Mouse (Mus musculus): ENCODE data around the gene Naalad2.
"Not testable (repeated sequence)": the region's sequence is repeated elsewhere in the genome, so short reads cannot be mapped to it uniquely, and the experiment has no call there.

Naalad2 gene

DNA sequence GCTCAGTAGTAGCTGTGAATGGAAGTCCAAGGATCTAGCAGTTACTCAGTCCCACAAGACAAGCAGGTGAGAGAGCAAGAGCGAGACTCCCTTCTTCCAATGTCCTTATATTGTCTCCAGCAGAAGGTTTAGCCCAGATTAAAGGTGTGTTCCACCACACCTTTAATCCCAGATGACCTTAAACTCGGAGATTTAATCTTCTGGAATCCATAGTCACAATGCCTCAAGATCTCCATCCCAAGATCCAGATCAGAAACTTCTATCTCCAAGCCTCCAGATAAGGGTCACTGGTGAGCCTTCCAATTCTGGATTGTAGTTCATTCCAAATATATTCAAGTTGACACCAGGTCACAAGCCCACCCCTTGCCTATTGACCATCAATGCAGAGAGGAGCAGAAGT lies at the start of gene Naalad2:
Gene Naalad2, minus strand, starts transcription at position 101 of the 400 bp plus-strand sequence.
- not testable (repeated sequence) for DNase-seq (ENCODE audit: low spot score)

DNA sequence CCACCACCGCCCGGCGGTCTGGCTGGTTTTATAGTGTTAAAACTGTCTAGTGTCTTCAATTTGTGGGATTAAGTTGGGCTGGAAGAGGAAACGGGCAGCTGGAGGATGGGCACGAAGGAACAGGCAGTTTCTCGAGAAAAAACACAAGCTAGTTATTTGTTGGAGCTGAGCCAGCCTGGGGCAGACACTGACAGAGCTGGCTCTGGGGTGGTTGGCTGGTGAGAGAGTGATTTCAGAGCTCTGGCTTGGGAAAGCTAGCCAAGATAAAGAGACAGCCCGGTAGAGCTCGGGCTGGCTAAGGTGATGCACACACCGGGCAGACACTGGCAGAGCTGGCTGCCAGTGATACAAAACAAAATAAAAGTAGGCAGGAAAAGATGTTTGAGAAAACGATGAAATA lies 28.9 kb upstream of the Naalad2 start:
- DNase-seq (ENCODE audit: low spot score) = no peak

DNA sequence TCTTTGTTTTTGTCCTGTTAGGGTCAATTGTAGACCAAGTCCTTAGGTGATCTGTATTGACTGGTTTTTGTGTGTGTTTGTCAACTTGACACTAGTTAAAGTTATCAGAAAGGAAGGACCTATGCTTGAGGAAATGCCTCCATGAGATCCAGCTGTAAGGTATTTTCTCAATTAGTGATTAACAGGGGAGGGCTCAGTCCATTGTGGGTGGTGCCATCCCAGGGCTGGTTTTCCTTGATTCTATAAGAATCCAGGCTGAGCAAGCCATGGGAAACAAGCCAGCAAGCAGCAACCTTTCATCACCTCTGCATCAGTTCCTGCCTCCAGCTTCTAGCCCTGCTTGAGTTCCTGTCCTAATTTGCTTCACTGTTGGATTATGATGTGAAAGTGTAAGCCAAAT lies 27.6 kb upstream of the Naalad2 start, which contains the start of gene Mbd3l2:
Gene Mbd3l2, plus strand, starts transcription at position 301 of the 400 bp plus-strand sequence.
- no peak for DNase-seq (ENCODE audit: low spot score)

DNA sequence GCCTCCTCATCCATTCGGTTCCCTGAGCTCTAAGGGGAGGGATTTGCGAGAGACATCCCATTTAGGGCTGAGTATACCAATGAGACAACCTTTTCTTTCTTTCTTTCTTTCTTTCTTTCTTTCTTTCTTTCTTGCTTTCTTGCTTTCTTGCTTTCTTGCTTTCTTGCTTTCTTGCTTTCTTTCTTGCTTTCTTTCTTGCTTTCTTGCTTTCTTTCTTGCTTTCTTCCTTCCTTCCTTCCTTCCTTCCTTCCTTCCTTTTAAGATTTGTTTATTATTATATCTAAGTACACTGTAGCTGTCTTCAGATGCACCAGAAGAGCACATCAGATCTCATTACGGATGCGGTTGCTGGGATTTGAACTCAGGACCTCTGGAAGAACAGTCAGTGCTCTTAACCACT lies 9.6 kb upstream of the Naalad2 start:
- not testable (repeated sequence) for DNase-seq (ENCODE audit: low spot score)

DNA sequence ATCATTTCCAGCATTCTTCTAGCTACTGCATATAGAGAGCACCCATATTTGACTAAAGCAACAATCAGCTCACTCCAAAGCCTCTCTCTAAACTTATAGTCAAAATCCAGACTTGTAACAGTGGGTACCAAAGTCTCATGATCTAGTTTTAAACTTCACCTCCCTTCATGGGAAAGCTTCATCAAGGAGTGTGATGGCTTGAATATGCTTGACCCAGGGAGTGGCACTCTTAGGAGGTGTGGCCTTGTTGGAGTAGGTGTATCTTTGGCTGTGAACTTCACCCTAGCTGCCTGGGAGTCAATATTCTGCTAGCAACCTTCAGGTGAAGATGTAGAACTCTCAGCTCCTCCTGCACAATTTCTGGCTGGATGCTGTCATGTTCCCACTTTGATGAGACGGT lies 1.3 kb upstream of the Naalad2 start, which contains the start of gene Ubtfl1:
Gene Ubtfl1, plus strand, starts transcription at position 301 of the 400 bp plus-strand sequence.
- no peak for DNase-seq (ENCODE audit: low spot score)

DNA sequence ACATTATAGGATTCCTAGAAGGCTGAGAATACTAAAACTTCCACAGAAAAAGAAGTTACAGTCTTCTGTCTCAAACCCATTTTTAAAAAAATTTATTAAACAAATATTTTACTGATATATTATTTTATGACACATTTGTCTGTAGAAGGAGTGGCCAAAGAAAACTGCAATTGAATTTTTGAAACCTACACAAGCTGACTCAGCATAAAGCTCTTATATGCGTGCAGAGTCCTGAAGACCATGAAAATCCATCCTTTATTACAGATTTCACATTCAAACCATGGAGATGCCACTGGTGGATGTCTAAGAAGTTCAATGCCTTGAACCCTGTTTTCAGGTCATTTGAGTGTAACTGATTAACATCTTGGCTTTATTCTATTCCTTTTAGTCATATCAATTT lies 3.2 kb downstream of the Naalad2 start:
- no peak for DNase-seq (ENCODE audit: low spot score)

DNA sequence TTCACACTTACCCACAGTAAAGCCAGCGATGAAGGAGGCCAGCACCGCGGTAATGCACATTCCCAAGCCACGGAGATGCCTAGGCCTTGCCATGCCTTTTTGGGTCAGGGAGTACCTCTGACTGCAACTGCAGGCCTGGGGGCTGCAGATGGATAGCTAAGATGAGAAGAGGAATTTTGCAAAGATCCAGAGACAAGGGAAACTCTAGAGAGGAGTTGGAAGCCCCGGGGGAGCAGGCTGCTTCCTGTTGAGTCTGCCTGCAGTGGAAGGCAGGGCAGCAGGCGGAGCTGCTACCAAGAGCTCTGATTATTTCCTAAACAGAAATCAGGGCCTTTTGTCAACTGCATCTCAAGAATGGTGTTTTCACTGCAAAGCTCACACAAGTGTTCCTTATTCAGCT lies 17.0 kb downstream of the Naalad2 start:
- no peak for DNase-seq (ENCODE audit: low spot score)

DNA sequence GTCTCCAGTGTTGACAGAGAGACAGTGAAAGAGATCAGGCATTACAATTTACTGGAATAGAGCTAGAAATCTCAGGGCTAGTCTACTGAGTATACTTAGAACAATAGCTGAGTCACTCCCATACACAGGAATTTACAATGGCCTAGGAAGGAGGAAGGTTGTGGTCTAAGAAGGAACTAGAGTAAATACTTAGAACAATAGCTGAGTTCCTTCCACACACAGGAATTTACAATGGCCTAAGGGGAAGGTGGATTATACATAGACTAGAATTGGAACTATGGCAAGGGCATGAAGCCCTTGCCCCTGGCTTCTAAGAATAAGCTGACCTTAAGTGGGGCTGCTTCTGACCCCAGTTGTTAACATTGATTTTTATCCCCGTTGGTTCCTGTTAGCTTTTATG lies 29.8 kb downstream of the Naalad2 start:
- not testable (repeated sequence) for DNase-seq (ENCODE audit: low spot score)

DNA sequence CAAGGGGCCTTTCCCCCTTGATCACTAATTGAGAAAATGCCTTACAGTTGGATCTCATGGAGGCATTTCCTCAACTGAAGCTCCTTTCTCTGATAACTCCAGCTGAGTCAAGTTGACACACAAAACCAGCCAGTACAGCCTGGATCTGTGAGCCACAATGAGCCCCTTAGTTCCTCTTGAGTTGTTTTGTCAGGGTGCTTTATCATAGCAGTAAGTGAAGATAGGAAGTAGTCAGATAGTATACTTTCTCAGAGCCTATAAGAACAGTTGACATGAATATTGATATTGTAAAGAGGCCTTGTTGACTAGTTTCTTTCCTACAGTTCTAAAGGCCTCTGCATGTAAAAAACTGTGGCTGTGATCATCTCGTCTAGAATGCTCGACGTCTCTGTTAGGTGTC lies 82.8 kb downstream of the Naalad2 start:
- DNase-seq (ENCODE audit: low spot score) = no peak

DNA sequence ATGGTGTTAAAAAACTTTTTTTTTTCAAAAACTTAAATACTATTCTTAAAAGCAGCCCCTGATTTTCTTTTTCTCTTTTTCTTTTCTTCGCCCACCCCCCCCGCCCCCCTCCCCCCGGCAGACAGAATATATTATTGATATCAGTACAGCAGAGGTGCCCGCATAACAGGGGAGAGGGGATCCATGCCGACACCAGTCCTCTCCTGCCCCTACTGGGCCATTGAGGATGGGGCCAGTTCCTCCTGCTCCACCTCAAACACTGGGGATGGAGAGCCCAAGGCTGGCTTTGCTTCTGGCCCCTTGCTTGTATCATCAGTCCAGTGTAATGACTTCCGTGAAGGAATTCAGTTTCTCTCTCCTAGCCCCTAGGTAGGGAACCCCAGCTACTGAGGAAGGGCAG lies 104.5 kb downstream of the Naalad2 start:
- DNase-seq (ENCODE audit: low spot score) = no peak

DNA sequence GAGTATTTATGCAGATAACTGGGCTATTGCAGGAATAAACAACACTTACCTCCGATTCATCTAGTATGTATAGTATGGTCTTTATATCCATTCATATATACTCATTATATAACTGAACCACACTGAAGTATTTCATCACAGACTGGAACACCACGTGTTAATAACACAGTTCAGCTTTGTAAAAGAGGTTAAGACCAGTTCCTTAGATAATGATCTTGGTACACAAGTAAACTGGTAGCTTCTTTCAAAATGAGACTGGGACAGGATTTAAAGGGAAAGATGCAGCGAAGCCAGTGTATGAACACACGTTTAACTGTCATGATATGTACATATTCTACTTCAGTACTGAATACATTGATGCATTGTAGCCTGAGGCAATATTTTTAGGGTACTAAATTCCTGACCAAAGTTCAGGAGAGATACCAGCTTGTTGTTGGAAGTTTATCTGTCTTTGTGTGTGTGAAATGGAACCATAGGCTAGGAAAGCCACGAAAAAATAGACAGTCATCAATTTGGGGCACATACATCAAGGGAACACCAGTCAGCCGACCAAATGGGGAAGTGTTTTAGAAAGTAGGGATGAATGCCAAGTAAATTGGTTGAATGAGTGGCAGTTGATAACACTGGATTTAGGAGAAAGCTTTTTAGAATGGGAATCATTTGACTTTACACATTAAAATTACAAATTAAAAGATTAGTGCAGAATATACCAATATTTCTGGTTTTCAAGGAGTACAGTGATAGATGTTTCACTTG lies 109.6 kb downstream of the Naalad2 start:
- no peak for DNase-seq (ENCODE audit: low spot score)

DNA sequence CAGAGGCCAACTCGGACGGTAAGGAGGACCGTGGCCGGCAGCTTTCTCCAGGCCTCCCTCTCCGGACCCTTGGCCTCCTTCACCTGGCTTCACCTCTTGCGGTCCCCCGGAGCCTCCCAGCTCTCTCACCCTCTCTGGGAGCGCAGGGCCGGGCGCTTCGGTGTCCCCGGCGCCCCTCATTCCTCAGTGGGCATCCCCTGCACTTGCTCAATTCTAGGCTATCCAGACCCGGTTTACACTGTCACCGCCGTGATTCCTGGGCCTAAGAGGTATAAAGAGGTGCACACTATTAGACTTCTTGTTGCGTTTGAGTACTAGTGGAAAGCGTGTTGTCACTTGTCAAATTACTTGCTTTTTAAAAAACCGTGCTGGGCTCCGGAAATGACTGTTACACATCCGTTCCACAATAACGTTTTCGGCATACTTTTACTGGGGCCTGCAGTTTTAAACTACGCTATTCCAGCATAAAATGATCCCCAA lies 110.3 kb downstream of the Naalad2 start:
- DNase-seq (ENCODE audit: low spot score) = peak; percentile 35

DNA sequence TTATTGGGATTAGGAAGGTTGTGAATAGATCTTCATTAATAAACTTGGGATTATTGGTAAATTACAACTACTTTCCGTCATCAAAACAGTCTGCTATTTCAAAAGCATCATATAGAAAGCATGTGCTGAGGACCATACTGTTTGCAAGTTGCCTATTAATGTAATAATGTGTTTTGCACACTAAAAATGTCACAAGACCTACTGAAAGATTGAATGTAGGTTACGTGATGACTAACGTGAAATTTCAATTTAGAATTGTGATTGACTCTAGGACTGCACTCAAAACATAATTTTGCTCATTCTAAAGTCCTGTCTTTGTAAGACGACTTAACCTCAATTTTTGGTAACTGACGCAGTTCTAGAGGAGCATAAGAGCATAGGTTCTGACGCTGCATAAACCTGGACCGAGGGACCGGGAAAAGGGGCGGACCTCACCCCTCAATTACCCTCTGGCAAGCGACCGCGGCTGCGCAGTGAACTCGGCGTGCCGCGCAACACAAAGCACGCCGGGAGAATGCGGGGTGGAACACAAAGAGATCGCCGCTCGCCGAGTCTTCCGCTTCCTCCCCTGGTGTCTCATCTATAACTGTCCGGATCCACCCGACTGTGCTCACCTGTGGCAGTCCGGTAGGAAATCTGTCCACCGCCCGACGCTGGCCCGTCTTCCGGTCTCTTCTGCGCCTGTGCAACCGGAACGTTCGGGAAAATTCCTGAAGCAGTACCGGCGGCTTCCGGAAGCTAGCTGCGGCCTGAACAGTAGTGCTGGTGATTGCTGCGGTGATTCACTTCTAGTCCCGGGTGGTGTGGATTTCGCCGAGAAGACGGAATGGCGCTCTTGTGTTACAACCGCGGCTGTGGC lies 111.0 kb downstream of the Naalad2 start, which contains the start of gene Chordc1:
Gene Chordc1, plus strand, starts transcription at position 555 of the 859 bp plus-strand sequence.
- peak; percentile 93 for DNase-seq (ENCODE audit: low spot score)

DNA sequence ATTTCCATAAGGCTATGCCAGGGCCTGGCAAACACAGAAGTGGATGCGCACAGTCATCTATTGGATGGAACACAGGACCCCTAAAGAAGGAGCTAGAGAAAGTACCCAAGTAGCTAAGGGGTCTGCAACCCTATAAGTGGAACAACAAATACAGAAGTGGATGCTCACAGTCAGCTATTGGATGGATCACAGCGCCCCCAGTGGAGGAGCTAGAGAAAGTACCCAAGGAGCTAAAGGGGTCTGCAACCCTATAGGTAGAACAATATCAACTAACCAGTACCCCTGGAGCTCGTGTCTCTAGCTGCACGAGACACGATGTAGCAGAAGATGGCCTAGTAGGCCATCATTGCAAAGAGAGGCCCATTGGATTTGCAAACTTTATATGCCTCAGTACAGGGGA lies 124.1 kb downstream of the Naalad2 start:
- not testable (repeated sequence) for DNase-seq (ENCODE audit: low spot score)

DNA sequence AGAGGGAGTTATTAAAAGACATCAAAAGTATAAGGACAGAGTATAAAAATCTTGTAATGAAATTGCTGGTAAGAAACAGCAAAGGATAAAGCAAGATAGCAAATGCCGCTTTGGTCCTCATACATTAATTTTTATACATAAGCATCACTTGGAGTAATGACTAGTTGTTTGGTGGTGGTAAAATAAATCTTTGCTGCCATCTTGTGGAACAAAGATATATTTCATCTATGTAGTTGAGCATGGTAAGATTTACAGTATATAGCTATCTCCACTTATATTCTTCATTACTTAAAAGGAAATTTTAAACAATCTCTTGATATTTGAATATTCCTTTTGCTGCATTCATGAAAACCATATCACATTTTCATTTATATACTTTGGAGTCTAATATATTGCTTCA lies 125.3 kb downstream of the Naalad2 start:
- no peak for DNase-seq (ENCODE audit: low spot score)

DNA sequence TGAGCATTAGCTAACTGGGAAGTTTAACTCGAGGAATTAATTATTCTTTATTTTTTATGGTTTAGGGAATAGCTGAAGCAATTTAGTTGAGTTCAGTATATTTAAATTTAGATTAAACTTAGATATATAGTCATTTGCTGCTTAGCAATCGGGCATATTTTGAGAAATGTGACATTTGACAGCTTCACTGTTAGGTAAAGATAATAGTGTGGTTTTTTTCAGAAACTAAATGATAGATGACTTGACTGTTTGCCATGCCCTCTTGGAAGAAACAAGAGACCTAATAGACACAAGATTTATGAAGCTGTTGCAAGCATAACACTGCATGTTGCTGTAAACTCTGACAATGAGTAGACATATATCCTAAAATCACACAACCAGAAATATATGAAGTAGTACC lies 126.0 kb downstream of the Naalad2 start:
- no peak for DNase-seq (ENCODE audit: low spot score)

DNA sequence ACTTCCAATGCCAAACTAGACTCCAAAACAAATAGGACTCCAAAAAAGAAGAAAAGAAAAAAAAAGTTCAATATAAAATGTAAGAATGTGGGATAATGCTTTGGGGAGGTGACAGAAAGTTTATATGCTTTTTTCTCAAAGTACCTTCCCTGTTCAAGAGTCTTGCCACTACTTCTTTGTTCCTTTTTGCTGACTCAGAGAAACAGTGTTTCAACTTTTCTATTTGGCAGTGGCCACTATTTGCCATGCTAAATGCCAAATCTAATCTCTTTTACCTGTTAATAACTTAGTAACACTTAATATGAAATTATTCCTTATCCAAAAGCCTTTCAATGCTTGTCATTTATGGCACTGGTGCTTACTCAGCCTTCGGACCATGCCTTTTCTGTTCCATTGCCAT lies 126.9 kb downstream of the Naalad2 start:
- no peak for DNase-seq (ENCODE audit: low spot score)
